Mouse (Mus musculus): Measurements from ENCODE around the gene Itih5.

Itih5 gene

DNA sequence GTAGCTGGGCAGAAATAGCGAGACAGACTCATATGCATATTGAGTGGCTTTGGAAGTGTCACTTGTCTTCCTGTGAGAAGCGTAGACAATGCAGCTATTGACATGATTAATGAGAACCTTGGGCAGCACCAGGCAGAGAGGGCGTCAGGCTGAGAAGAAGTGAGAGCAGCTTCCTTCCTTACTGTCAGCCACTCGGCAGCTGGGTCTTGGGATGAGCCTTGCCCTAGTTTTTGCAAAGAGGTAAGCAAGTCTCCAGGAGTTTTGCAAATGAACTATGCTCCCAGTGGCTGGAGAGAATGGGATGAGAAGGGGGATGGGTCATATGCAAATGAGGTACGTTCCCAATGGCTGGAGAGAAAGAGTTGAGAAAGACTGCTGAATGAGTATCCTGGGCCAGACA lies 109.4 kb downstream of the Itih5 start:
- no peak for DNase-seq (ENCODE audit: low spot score in 2 of 2)

DNA sequence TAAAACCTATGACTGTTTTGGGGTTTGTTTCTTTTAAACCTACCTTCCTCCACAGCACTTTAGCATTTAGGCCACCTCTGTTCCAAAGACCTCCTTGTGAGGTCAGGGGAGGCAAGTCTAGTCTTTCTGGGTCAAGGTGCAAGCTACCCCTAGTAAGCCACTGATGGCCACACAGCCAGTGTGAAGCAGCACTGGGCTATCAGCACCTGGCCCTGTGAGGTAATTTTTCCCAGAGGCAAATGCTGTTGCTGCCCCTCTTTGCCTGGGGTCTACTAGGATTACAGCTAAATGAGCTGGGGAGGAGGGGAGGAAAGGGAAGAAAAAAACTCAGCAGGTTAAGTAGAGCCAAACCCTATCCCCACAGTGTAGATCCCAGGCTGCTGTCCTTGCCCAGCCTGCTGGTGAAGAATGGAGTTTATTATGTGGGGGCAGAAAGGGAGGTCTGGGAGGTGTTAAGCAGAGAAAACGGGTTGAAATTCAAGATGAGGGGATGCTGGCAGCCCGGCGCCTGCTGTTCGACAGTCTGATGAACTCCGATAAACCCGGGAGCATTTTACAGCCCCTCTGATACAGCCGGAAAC lies 110.6 kb downstream of the Itih5 start:
- no peak for DNase-seq (ENCODE audit: low spot score in 2 of 2)

DNA sequence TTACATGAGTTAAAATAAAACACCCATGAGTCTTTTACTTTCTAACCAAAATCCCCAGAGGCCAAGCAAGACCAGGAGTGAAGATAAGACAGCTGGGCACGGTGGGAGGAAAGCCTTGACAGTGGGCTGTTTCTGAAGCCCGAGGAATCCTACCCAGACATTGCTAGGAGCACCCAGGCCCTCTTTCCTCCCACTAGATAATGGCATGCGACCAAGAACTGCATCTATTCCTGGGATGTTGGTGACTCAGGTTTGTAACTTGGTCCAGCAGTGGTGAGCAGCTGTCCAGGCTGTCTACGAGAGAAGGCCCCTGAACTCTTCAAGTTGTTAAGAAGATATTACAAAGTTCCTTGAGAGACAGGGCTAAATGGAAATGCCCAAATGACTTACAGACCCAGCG lies 112.5 kb downstream of the Itih5 start:
- no peak for DNase-seq (ENCODE audit: low spot score in 2 of 2)

DNA sequence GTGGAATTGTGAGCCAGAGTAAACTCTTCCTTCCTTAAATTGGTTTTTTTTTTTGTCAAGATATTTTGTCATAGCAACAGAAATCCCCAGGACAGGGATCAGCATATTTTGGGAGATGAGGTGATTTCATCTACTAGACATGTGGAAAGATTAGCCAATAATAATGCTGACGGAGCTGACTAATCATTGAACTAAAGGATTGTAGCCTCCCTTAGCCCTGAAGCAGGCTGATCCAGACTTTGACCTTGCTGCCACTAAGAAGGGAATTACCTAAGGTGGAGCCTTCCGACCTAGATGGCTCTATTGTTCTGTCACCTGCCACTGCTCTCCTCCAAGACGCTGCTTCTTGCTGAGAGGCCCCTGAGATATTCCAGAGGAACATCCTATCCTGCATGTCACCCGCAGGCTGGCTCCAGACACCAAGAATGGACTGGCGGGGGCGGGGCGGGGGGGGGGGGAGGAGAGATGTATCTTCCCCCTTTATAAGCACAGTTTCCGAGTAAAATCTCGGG lies 119.3 kb downstream of the Itih5 start:
- no peak for DNase-seq (ENCODE audit: low spot score in 2 of 2)

DNA sequence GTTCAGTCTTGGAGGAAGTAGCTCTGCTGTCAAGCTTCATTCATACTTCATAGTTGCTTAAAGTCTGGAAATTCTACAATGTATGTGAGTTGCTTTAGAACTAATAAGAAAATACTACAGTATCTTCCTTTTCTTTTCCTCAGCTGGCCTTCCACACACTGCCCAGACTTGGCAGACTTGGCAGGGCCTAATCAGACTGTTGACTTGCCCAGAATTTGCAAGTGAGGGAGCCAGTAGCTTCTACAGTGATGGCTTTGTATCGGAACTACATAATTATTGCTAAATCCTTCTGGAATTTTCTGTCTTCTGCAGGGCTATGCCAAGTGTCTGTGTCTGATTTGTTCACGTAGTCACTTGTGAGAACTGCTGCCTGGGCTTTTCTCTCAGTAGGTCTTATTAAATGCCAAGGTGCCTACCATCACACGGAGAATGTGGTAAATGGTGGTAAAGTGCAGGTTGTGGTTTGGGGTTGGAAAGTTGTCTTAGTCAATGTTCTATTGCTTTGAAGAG lies 120.2 kb downstream of the Itih5 start:
- DNase-seq (ENCODE audit: low spot score in 2 of 2), result no peak

DNA sequence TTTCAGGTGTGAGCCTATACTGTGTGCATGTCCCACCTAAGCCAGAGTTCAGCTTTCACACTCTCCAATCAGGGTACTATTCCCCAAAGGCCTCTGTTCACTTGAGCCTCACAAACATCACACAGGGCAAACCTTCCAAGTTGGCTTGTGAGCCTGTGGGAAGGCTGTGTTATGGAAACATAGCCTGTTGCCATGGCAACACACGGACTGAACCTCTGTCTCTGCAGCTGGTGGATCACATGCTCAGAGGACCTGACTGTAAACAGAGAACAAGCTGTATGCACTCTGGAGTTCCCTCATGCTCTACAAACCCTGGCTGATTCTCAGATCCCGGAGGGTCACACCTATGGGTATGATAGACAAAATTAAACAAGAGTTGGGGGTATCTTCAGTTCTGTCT lies 122.8 kb downstream of the Itih5 start:
- no peak for DNase-seq (ENCODE audit: low spot score in 2 of 2)

DNA sequence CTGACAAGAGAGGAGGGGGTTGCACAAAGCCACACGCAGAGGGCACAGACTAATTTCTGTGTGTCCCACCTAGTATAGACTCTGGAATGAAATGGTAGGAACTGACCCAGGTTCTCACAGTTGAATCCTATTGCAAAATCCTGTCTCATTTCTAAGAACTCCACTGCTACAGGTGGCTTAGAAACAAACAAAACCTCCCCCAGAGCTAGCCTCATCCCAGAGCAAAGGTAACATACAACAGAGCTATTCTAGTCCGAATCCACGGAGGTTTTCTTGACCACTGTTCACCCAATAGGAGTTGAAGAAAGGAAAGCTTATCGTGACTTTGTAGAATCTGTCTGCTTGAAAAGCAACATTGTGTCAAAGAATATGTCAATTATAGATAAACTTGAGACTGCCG lies 130.3 kb downstream of the Itih5 start:
- DNase-seq (ENCODE audit: low spot score in 2 of 2), result no peak

DNA sequence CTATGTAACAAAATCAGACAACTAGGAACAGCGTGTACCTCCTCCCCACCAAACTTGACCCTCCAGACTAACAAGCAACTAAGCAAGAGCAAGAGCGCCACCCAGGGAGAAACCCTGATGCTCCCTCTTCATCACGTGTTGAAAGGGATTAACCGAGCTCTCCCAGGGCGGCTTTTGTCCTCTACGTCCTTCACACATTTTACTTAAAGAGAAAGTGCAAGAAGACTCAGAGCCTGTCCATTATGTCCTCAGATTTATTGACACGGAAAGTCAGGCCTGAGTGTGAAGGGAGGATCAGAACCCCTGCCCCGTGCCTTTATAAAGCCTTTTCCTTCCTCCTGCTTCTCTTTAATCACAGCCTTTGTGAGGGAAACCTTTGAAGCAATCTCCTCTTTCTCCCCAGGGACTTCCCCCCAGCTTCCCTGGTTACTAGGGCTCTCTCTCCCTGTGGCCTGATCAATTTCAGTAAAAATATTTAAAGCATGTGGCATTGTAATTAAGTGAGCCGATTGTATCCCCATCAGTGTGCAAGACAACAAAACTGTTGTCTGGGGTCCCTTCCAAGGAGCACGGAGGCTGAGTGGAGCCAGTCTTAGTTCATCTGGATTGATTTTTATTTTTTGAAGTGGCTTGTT lies 131.4 kb downstream of the Itih5 start:
- no peak for DNase-seq (ENCODE audit: low spot score in 2 of 2)

DNA sequence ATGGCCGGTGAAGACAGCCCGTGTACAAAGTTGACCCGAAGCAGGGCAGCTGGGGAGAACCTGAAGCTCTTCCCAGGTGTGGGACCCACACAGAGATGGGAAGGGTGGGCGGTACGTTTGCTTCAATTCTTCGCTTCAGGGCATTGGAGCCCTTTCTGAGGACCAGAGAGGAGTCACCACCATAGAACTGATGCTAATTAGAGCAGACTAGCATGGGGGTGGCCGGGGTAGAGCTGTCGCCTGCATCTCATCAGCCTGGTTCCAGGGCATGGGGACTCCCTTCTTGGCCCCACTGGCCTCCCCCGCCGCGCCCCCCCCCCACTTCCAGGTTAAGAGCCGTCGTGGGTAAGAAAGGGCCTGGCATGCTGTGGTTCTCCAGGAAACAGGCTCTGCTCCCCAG lies 132.6 kb downstream of the Itih5 start:
- DNase-seq (ENCODE audit: low spot score in 2 of 2), result no peak

DNA sequence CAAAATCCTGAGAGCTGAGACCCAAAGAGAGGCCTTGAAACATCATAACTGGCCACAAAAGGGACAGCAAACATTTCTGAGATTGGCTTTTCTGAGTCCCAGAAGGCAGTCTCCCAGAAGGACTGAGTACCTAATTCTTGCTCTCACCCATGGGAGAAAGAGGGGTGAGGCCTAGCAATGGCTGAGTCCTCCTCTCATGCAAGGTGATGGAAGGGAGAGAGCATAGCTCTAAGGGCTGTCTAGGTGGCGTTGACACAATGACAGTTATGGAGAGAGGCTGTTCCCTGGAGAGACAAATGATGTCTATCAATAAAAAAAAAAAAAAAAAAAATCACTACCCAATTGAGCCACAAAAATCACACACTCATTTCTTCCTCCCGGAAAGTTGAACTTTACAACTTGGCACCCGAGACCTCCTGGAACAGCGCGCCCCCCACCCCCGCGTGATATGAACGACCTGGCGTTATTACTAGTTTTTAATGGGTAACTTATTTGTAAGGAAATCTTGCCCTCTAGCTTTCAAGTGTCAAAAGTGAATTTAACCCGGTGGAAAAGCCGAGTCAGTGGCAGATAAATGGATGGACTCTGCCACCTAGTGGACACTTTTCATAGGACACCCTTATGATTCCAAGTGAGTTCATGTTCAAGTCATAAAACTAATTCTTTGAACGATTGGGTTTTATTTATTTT lies 134.9 kb downstream of the Itih5 start:
- peak; percentile 19 to 70 for DNase-seq (ENCODE audit: low spot score in 2 of 2)

DNA sequence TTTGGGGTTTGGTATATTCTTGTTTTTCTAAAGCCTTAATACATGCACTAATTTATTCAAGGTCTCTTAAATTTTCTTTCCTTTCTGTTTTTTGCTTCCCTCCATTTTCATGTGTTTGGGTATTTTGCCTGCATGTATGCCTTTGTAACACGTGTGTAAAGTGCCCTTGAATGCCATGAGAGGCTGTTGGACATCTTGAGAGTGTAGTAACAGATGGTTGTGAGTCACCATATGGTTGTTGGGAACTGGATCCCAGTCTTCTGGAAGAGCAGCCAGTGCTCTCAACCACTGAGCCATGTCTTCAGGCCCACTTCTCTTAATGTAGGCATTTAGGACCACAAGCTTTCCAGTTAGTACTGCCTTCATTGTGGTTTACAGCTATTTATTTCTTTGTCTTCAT lies 135.5 kb downstream of the Itih5 start:
- DNase-seq (ENCODE audit: low spot score in 2 of 2), result no peak

DNA sequence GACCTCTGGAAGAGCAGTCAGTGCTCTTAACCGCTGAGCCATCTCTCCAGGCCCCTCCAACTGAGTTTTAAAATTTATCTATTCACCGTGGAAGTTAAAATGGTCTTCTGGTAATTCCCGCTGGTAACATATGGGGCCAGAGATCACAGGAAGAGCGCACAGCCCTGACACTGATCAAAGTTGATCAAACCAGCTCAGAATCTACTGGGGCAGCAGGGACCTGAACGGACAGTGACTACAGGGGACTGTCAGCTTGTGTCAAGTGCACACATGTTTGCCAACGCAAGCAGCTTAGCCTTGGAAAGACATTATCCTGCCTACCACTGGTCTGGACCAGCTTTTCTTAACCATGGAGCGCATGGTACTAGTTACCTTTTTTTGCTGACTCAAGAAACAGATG lies 136.7 kb downstream of the Itih5 start:
- DNase-seq (ENCODE audit: low spot score in 2 of 2), result no peak

DNA sequence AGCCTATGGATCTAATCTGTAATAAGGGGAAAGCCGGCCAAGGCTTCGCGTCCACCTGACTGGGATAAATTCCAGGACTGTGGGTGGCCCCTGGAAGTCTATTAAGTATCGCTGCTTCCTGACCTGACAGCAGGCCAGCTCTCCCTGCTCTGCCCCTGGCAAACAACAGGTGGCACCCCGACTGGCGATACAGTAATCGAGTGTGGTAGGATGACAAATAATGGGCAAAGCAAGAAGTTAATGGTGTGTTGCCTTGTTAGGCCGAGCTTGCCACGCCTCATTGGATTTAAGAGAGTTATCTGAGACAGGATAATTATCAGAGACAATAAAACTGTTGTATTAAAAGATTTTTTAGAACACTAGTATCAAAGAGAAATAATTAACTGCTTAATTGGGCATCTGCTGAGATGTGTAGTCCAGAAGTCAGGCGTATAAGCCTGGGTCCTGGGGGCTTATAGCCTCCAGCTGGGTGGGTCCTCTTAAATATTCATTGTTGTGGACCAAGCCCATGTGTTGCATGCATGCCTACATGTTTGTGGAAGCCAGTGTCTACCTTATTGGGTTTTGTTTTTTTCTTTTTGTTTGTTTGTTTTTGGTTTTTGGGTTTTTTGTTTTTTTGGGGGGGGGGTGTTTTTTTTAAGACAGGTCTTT lies 140.3 kb downstream of the Itih5 start:
- no peak for DNase-seq (ENCODE audit: low spot score in 2 of 2)

DNA sequence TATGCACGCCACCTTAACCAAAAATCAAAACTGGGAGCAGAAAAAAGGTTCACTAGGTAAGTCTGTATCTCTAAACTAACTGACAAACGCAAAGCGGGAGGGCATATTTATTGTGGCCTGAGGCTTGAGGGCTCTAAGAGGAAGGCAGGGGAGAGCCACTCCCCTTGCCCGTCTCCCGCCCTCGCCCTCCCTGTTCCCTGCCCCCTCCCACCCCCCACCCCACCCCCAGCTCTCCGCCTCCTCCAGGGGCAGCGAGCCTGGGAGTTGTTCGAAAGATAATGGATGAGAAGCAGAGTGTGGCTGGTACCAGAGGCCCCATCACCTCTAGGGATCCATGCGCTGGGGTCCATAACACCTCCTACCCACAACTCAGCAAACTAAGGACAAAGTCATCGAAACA lies 142.5 kb downstream of the Itih5 start:
- no peak for DNase-seq (ENCODE audit: low spot score in 2 of 2)

DNA sequence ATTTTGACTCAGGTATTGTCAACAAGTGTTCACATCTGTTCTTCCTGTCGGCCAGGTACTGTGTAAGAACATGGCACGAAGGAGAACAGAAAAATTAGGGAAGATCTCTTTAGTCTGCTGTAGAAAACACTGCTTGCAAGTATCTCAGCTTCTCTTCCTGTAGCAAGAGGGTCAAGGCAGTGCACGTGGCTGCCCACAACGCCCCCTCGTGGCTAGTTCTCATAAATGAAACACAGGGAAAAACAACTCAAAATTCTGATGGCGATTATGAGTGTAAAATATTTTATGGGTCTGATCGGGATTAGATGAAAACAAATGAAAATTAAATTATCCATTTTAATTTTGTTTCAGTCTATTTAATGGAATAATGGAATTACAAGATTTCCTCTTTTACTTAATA lies 146.9 kb downstream of the Itih5 start:
- peak in 1 of 2 experiments; percentile 41 for DNase-seq (ENCODE audit: low spot score in 2 of 2)

DNA sequence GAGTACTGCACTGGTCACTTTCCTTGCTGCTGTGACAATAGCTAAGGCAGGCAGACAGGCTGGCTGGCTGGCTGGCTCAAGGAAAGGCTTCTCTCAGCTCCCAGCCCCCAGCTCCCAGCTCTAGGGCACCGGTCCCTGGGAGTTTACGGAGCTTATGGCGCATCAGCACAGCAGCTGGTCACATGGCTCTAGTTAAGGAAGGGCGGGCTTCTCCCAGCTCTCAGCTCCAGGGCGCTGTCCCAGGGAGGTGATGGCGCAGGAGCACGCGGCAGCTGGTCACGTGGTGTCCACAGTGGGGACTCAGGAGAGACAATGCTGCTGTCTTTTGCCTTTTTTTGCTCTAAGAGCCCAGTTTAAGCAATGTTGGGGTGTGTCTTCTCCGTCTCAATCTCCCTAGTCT lies 147.4 kb downstream of the Itih5 start:
- DNase-seq (ENCODE audit: low spot score in 2 of 2), result no peak

DNA sequence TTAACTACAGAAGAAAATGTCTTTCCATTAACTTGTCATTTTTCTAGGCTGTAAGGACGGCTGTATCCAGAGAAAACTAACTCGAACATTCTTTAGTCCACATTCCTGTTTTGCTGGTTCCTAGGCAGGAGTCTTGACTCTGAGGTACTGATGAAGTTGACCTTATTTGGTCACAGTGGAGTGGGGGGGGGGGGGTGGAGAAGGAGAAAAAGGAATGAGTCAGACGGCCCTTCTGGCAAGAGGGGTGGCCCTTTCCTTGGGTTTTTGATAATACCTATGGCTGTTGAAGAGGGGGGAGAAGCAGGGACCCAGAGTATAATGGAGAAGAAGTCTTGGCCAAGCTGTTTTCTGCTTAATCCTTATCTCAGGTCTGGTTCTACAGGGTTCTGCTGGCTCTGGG lies 148.0 kb downstream of the Itih5 start:
- no peak for DNase-seq (ENCODE audit: low spot score in 2 of 2)

DNA sequence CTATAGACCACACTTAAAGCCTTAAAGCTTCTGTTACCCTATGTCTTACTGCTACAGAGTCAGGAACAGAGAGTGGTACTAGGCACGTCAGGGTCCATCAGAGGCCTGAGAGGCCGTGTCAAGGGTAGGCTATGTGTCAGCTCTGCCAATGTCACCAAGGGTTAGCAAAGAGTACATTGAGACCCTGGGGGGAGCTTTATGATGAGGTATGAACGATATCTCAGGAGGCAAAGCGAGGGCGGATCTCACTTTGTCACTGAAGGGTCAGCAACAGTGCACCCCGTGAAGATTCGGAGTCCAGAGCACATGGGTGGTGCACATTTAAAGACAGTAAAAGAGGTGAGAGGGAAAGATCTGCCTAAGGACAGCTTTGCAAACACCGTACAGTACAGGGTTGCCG lies 148.6 kb downstream of the Itih5 start:
- DNase-seq (ENCODE audit: low spot score in 2 of 2), result no peak

DNA sequence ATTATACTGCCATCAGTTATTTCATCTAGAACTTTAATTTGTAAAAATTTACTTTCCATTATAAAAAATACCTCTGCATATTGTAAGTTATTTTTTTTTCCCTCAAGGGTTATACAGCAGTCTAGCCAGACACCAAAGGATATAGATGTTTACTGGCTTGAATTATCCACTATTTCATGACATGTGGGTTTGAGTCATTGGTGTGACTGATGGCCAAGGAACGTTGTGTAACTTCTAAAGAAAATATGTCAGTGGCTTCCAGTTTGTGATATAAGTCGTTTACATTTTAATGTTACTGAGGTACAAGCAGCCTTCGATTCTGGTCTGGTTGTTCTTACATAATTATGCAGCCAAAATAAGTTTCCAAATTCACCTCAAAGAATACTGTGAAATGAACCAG lies 151.5 kb downstream of the Itih5 start:
- no peak for DNase-seq (ENCODE audit: low spot score in 2 of 2)

All from thymus, postnatal 10 days (tissue).